Mouse (Mus musculus): ENCODE results near the gene A630023A22Rik. TPM values are rescaled to one million over a fixed set of nuclear protein-coding genes. Genes with fewer than 3 reads are reported as not detected.

Gene A630023A22Rik
- polyA plus RNA-seq, 1 experiment from 2014 or later: not detected

DNA sequence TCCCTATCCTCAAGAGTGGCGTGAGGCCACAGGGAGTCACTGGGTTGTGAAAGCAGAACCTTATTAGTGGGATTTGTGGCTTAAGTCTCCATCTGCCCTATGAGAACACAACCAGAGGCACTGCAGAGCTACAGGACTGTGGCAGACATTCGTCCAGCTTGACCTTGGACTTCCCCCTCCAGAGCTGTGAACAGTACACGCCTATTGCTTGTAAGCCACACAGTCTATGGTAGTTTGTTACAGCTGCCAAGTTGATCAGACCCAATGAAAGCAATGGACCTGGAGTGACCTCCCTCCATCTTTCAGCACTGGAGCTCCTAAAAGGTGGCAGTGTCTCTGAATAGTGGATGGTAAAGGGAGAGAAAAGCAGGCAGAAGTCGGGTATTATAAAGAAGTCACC, 24.3 kb downstream of the A630023A22Rik start:
- Histone ChIP-seq H3K27me3 (ENCODE audit: low read depth, poor library complexity, severe bottlenecking) (peaks cover 7% of the 10 kb centered on the region; the same call in 1 of the 2 replicates), H3K4me3 (no peak overlapping the region), H3K36me3 (no peaks in the 10 kb centered on the region), H3K9me3 (replicated peaks) (no peaks in the 10 kb centered on the region), H3K4me1 (0 out of 2 replicates have a peak, but pooled peaks cover 2% of the 10 kb centered on the region), H3K27ac (replicated peaks) (no peak overlapping the region)
- DNase-seq (ENCODE audit: low spot score): no peak
- 82% methylated on average over 4 of the region's 4 CpGs for WGBS

DNA sequence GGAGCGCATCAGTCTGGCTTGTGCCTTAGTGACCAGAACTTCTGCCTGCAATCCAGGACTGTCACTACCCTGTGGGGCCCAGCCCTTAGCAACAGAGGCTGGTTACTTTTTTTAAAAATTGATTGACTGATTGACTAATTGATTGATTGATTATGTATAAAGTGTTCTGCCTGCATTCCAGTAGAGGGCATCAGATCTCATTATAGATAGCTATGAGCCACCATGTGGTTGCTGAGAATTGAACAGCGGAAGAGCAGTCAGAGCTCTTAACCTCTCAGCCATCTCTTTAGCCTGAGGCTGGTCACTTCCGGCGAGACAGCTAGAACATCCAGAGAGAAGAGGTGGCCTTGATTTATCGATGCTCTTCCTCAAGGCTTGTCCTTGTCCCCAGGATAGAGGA, 25.3 kb downstream of the A630023A22Rik start:
- H3K4me3 ChIP-seq: no peak overlapping the region
- no peak overlapping the region for H3K27ac ChIP-seq (replicated peaks)
- 0 out of 2 replicates have a peak, but pooled peaks cover 2% of the 10 kb centered on the region for H3K4me1 ChIP-seq
- peaks cover 7% of the 10 kb centered on the region; the same call in 1 of the 2 replicates for H3K27me3 ChIP-seq (ENCODE audit: low read depth, poor library complexity, severe bottlenecking)
- DNase-seq (ENCODE audit: low spot score): no peak
- no peaks in the 10 kb centered on the region for H3K9me3 ChIP-seq (replicated peaks)
- no peaks in the 10 kb centered on the region for H3K36me3 ChIP-seq
- 75% methylated on average over 5 of the region's 5 CpGs for WGBS

DNA sequence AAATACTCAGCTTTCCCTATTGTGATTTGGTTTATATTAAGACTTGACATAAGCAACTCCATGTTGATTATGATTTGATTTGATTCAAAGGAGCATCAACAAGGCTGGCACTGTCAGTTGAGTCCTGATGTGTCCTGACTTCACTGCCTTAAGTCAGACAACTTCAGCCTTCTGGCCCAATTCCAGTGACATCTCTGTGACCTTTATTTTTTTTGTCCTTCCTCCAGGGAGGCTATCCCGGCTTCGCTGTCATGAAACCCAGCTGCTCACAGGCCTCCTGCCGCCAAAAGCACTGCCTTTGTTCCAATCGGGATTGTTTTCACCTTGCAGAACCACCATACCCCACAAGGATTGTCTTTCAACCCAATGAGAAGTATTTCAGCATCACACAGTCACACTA, 27.2 kb downstream of the A630023A22Rik start:
- Histone ChIP-seq H3K27ac (replicated peaks) (no peak overlapping the region), H3K4me1 (no peaks in the 10 kb centered on the region), H3K27me3 (ENCODE audit: low read depth, poor library complexity, severe bottlenecking) (no peaks in the 10 kb centered on the region), H3K36me3 (no peaks in the 10 kb centered on the region), H3K4me3 (no peak overlapping the region), H3K9me3 (replicated peaks) (no peaks in the 10 kb centered on the region)
- 57% methylated on average over 4 of the region's 4 CpGs for WGBS
- DNase-seq (ENCODE audit: low spot score): no peak

DNA sequence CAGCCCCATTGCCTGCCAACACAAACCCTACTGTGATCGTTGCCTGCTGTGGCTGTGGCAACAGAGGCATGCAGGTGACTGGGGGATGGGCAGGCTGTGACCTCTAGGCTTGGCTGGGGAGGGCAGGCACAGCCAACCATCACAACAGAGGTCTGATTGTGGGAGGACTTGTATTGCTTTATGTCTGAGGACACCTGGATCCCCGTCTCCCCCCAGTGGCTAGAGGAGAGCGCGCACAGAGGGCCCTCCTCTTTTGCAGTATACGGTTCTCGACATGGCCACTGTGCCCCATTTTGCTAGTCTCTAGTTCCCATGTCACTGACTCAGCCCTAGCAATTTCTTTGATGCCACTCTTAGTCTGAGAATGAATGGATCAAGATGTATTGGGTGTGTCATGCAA, 30.9 kb downstream of the A630023A22Rik start:
- DNase-seq (ENCODE audit: low spot score): no peak
- 72% methylated on average over 6 of the region's 6 CpGs for WGBS
- Histone ChIP-seq H3K4me3 (no peak overlapping the region), H3K9me3 (replicated peaks) (no peaks in the 10 kb centered on the region), H3K27me3 (ENCODE audit: low read depth, poor library complexity, severe bottlenecking) (no peaks in the 10 kb centered on the region), H3K27ac (replicated peaks) (no peak overlapping the region), H3K36me3 (no peaks in the 10 kb centered on the region), H3K4me1 (no peaks in the 10 kb centered on the region)

GRCm38 (mm10) chr14:34052516-34052915, 50.0 kb downstream of the A630023A22Rik start, which contains the start of gene Antxrl:
Gene Antxrl, plus strand, starts transcription at chr14:34052707.
- WGBS: 97% methylated on average over 6 of the region's 6 CpGs
- Histone ChIP-seq H3K27me3 (ENCODE audit: low read depth, poor library complexity, severe bottlenecking) (no peaks in the 10 kb centered on the region), H3K4me1 (no peaks in the 10 kb centered on the region), H3K9me3 (replicated peaks) (no peaks in the 10 kb centered on the region), H3K36me3 (no peaks in the 10 kb centered on the region), H3K4me3 (no peak within 1 kb of the TSS), H3K27ac (replicated peaks) (no peak within 1 kb of the TSS)
- DNase-seq (ENCODE audit: low spot score): no peak

DNA sequence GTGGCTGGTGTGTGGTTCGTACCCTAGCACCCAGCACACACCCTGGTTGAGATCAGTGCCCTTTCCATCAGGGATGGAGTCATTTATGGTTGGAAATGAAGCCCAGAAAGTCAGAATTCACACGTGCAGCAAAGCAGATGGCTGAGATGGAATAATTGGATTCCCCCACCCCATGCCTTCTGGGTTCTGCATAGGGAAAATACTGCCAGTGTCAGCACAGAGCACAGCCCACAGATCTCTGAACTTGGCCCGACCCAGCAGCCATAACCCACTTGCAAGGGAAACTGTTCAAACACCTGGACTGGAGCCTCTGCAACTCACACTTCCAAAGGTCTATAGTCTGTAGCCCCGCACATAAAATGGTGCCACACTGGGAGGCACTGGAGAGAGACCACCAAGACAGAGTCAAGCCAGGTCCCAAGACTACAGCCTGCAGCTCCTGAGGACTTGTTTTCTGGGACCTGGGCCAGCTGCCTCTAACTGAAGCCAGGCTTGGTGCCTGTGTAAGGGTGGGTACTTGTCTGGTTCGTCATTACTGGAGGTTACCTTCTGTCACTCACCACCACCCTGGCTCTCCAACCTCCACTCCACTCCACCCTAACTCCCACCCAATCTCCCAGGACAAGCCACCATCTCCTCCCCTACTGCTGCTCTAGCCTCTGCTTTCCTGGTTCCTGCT, 52.3 kb downstream of the A630023A22Rik start:
- no peaks in the 10 kb centered on the region for H3K36me3 ChIP-seq
- no peak overlapping the region for H3K27ac ChIP-seq (replicated peaks)
- 0 out of 2 replicates have a peak, but pooled peaks cover 3% of the 10 kb centered on the region for H3K4me1 ChIP-seq
- H3K4me3 ChIP-seq: no peak overlapping the region
- 84% methylated on average over 5 of the region's 5 CpGs for WGBS
- DNase-seq (ENCODE audit: low spot score): no peak
- H3K9me3 ChIP-seq (replicated peaks): no peaks in the 10 kb centered on the region
- no peaks in the 10 kb centered on the region for H3K27me3 ChIP-seq (ENCODE audit: low read depth, poor library complexity, severe bottlenecking)

DNA sequence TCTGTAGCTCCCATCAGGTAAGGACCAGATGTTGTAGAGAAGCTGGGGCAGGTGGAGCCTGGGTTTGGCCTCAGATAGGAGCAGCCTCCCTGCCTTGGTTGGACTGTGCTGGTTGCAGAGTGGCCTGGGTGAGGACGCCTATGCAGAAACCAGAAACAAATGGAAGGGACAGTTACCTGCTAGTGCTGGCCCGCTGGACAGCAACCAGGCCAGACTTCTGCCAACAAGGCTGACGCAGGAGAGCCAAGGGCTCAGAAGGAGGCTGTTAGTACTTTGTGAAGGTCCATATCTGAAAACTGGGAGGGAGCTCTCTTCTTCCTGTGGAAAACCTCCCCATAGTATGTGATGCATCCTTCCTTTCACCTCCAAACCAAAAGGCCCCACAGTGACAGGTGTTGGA, 59.2 kb downstream of the A630023A22Rik start:
- WGBS: 70% methylated on average over 3 of the region's 3 CpGs
- H3K27ac ChIP-seq (replicated peaks): no peak overlapping the region

DNA sequence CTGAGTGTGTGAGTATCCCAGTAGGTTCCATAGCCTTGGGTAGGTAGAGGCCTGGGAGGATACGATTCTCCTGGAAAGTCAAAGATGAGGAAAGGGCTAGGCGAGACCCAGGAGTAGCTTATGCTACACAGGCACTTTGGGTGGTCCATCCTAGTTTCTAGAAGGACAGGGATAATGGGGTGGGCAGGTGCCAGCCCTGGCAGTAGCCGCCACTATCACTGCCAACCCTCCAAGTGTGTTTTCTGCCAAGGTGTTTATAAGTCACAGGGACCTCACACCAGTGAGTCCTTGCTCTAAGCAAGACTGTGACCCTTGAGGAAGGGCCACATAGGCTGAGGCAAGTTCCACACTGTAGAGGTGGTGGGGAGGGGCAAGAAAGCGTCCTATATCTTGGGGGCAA, 61.3 kb downstream of the A630023A22Rik start:
- H3K4me3 ChIP-seq: no peak overlapping the region
- H3K36me3 ChIP-seq: no peaks in the 10 kb centered on the region
- DNase-seq (ENCODE audit: low spot score): no peak
- H3K27me3 ChIP-seq (ENCODE audit: low read depth, poor library complexity, severe bottlenecking): no peaks in the 10 kb centered on the region
- 79% methylated on average over 4 of the region's 4 CpGs for WGBS
- no peaks in the 10 kb centered on the region for H3K9me3 ChIP-seq (replicated peaks)
- H3K27ac ChIP-seq (replicated peaks): no peak overlapping the region
- 0 out of 2 replicates have a peak, but pooled peaks cover 2% of the 10 kb centered on the region for H3K4me1 ChIP-seq

More for the DNA sequence above, 59.2 kb downstream of the A630023A22Rik start:
- H3K9me3 ChIP-seq (replicated peaks): no peaks in the 10 kb centered on the region
- H3K4me1 ChIP-seq: 0 out of 2 replicates have a peak, but pooled peaks cover 3% of the 10 kb centered on the region
- DNase-seq (ENCODE audit: low spot score): no peak
- H3K36me3 ChIP-seq: no peaks in the 10 kb centered on the region
- H3K4me3 ChIP-seq: no peak overlapping the region
- H3K27me3 ChIP-seq (ENCODE audit: low read depth, poor library complexity, severe bottlenecking): no peaks in the 10 kb centered on the region

- WGBS: 83% methylated on average over 8 of the region's 8 CpGs
- Histone ChIP-seq H3K9me3 (replicated peaks) (no peaks in the 10 kb centered on the region), H3K27ac (replicated peaks) (no peak overlapping the region), H3K4me1 (no peaks in the 10 kb centered on the region), H3K27me3 (ENCODE audit: low read depth, poor library complexity, severe bottlenecking) (no peaks in the 10 kb centered on the region), H3K36me3 (no peaks in the 10 kb centered on the region), H3K4me3 (no peak overlapping the region)
- no peak for DNase-seq (ENCODE audit: low spot score)
Observed at GRCm38 (mm10) chr14:34033841-34034610, 68.5 kb downstream of the A630023A22Rik start.

- Histone ChIP-seq H3K36me3 (no peaks in the 10 kb centered on the region), H3K27me3 (ENCODE audit: low read depth, poor library complexity, severe bottlenecking) (no peaks in the 10 kb centered on the region), H3K27ac (replicated peaks) (no peak overlapping the region), H3K4me3 (no peak overlapping the region), H3K9me3 (replicated peaks) (peaks cover 7% of the 10 kb centered on the region; the same call in 1 of the 2 replicates), H3K4me1 (no peaks in the 10 kb centered on the region)
- DNase-seq (ENCODE audit: low spot score): no peak
- WGBS: 74% methylated on average over 2 of the region's 2 CpGs
Observed at GRCm38 (mm10) chr14:34026710-34027109, 75.8 kb downstream of the A630023A22Rik start.

DNA sequence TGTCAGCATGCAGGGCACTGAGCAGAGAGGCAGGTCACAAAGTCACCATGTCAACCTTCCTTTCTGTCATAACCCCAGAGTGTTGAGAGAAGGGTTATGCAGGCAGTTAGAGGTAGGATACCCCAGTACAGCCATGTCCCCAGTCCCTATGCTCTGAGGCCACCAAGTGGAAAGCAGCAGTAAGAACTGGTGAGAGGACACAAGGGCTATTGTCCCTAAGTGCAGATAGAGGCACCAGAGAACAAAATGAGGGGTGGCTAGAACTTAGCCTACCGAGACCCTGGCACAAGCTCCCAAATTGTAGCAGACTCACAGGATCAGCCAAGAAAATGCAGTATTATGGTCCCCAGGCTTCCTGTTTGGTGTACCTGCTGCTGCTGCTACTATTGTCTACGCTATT, 85.6 kb downstream of the A630023A22Rik start:
- 83% methylated on average over 2 of the region's 2 CpGs for WGBS
- Histone ChIP-seq H3K36me3 (no peaks in the 10 kb centered on the region), H3K9me3 (replicated peaks) (no peaks in the 10 kb centered on the region), H3K27ac (replicated peaks) (no peak overlapping the region), H3K27me3 (ENCODE audit: low read depth, poor library complexity, severe bottlenecking) (no peaks in the 10 kb centered on the region), H3K4me3 (no peak overlapping the region), H3K4me1 (no peaks in the 10 kb centered on the region)
- no peak for DNase-seq (ENCODE audit: low spot score)

GRCm38 (mm10) chr14:34016381-34016780, 86.2 kb downstream of the A630023A22Rik start, which contains the start of gene Gm5460:
Gene Gm5460, plus strand, starts transcription at chr14:34016758.
- DNase-seq (ENCODE audit: low spot score): no peak
- H3K27ac ChIP-seq (replicated peaks): no peak within 1 kb of the TSS
- H3K9me3 ChIP-seq (replicated peaks): no peaks in the 10 kb centered on the region
- no peaks in the 10 kb centered on the region for H3K4me1 ChIP-seq
- H3K4me3 ChIP-seq: no peak within 1 kb of the TSS
- no peaks in the 10 kb centered on the region for H3K27me3 ChIP-seq (ENCODE audit: low read depth, poor library complexity, severe bottlenecking)
- H3K36me3 ChIP-seq: no peaks in the 10 kb centered on the region
- WGBS: 93% methylated on average over 4 of the region's 4 CpGs

- no peak for DNase-seq (ENCODE audit: low spot score)
- Histone ChIP-seq H3K27me3 (ENCODE audit: low read depth, poor library complexity, severe bottlenecking) (no peaks in the 10 kb centered on the region), H3K36me3 (no peaks in the 10 kb centered on the region), H3K4me1 (no peaks in the 10 kb centered on the region), H3K4me3 (no peak within 1 kb of the TSS), H3K9me3 (replicated peaks) (no peaks in the 10 kb centered on the region), H3K27ac (replicated peaks) (no peak within 1 kb of the TSS)
- 86% methylated on average over 3 of the region's 3 CpGs for WGBS
Observed at GRCm38 (mm10) chr14:34015063-34015462, 87.5 kb downstream of the A630023A22Rik start, which contains the start of gene Gm30083. Gene Gm30083, minus strand, starts transcription at chr14:34015182.

Data from midbrain, embryonic 10.5 days (tissue).